Mouse (Mus musculus) erythroblast, embryonic 14.5 days (primary cell): Measurements from ENCODE around the gene Gm47995.
"Not testable (repeated sequence)": the region's sequence is repeated elsewhere in the genome, so short reads cannot be mapped to it uniquely, and the experiment has no call there.

Experiments
- GATA1 ChIP-seq: IDR thresholded peaks from 2 replicates; pipeline ENCODE4 v1.6.1; 2012; ENCODE audit warnings: low read length, inconsistent platforms, mixed read lengths
- TAL1 ChIP-seq: IDR thresholded peaks from 3 replicates; pipeline ENCODE4 v1.6.1; 2012; ENCODE audit warnings: low read length, inconsistent platforms, mixed read lengths

DNA sequence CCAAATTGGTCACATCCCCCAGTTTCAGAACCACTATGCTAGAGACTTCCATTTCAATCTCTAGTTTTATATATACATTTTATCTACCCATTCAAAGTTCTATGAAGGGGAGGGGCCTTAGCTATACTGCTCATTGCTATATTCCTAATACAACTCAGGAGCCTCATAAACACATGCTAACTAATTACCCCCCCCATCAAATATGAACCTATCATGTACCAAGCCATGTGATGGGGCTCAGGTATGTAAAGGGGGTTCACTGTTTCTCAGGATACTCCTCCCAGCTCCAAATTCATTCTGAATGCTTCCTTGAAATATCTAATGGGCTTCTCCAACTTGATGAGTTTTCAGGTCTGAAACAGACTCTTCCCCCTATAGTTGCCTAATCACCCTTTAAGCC, 2.4 kb downstream of the Gm47995 start:
- TF ChIP-seq GATA1, TAL1: not testable (repeated sequence)
